ENCODE assay signal across 20 mouse cellular contexts in the genomic region with DNA sequence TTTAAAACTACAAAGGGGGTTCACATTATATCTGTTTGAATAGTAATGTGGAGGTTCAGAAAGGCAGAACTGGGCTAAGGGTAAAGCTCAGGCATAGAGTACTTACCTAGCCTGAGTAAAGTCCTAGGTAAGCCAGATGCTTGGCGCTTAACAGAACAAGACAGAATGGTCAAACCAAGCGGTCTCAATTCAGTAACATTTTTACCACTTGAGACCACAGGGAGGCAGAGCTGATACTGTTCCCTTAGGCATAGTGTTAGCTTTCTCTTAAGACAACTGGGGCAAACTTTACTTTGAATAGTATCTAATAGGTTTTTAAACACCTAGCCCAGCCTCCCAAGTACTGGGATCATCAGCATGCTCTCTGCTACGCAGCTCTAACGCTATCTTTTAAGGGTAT. TPM values are rescaled to one million over a fixed set of nuclear protein-coding genes. Genes with fewer than 3 reads are reported as not detected.
DNase-seq lines count a peak whose midpoint lies in the region; ATAC-seq and TF ChIP-seq lines count a peak whose summit lies in the region.
"Had no signal": no experiment of that assay in that cellular context is flagged by ENCODE, and none has a peak within 500 bp of the region (broad histone marks: within the 10 kb centered on the region; RNA-seq: fewer than 3 reads in every experiment).

No protein-coding gene starts in this region.

- TF ChIP-seq CTCF in heart, postnatal 0 days (IDR thresholded peaks at IDR 0.05; ENCODE audit: low read depth), result peak; percentile 29; the same call in 1 of the 2 replicates
- TF ChIP-seq CTCF in liver, postnatal 0 days (IDR thresholded peaks at IDR 0.05; ENCODE audit: low read depth), result peak; percentile 23

- no peak overlapping the region for H3K4me3 ChIP-seq in heart, postnatal 0 days (ENCODE audit: low read depth, low read length)
- H3K4me3 ChIP-seq in liver, postnatal 0 days (ENCODE audit: low read depth, low read length), result no peak overlapping the region
- H3K4me3 ChIP-seq: heart, embryonic 12.5 days; hindbrain, embryonic 12.5 days; limb, embryonic 12.5 days; neural tube, embryonic 15.5 days had no signal

- WGBS in heart, postnatal 0 days, result 56% methylated on average over 4 of the region's 4 CpGs
- 55% methylated on average over 4 of the region's 4 CpGs for WGBS in liver, postnatal 0 days (ENCODE audit: insufficient replicate concordance)

- no peak overlapping the region for H3K27ac ChIP-seq in heart, postnatal 0 days (ENCODE audit: low read depth)
- no peak overlapping the region for H3K27ac ChIP-seq in liver, postnatal 0 days (ENCODE audit: low read depth)
- H3K27ac ChIP-seq: hindbrain, embryonic 12.5 days; limb, embryonic 12.5 days; neural tube, embryonic 15.5 days had no signal

- DNase-seq in heart, postnatal 0 days (ENCODE audit: low spot score), result no peak
- DNase-seq in heart, postnatal 25 days (ENCODE audit: low spot score), result no peak
- no peak for DNase-seq in liver, postnatal 0 days
- DNase-seq in liver (no peak), ES-CJ7 (ENCODE audit: low read depth, low spot score) (peak; percentile 62)
- peak; percentile 27 for DNase-seq in brain, adult 2 months (ENCODE audit: low read depth, low spot score)
- no peak for DNase-seq in heart, postnatal 36 days
- no peak for DNase-seq in urinary bladder, adult 18-20 months (ENCODE audit: low spot score in 2 of 2)
- DNase-seq: cerebellum, adult 18-20 months; gastrocnemius, postnatal 14 days; thymus, adult 2 months had no signal

- H3K9me3 ChIP-seq in heart, postnatal 0 days (replicated peaks; ENCODE audit: control insufficient read depth, low read length), result no peaks in the 10 kb centered on the region
- no peaks in the 10 kb centered on the region for H3K9me3 ChIP-seq in liver, postnatal 0 days (ENCODE audit: low read length)
- H3K9me3 ChIP-seq: heart, embryonic 12.5 days; hindbrain, embryonic 12.5 days; limb, embryonic 12.5 days; neural tube, embryonic 15.5 days had no signal

- no peaks in the 10 kb centered on the region for H3K27me3 ChIP-seq in heart, postnatal 0 days (ENCODE audit: control insufficient read depth, insufficient read depth, low read length)
- H3K27me3 ChIP-seq in liver, postnatal 0 days (ENCODE audit: insufficient read depth, low read length), result no peaks in the 10 kb centered on the region

- no peak overlapping the region for H3K4me2 ChIP-seq in heart, postnatal 0 days (ENCODE audit: low read depth, low read length)
- H3K4me2 ChIP-seq in liver, postnatal 0 days (ENCODE audit: low read depth, low read length), result no peak overlapping the region
- H3K4me2 ChIP-seq: heart, embryonic 12.5 days; hindbrain, embryonic 12.5 days; limb, embryonic 12.5 days; neural tube, embryonic 15.5 days had no signal

- TF ChIP-seq EP300 in heart, postnatal 0 days (IDR thresholded peaks at IDR 0.05; ENCODE audit: low read depth), result no peak
- no peak for TF ChIP-seq EP300 in liver, postnatal 0 days (IDR thresholded peaks at IDR 0.05; ENCODE audit: low read depth)

- no peaks in the 10 kb centered on the region for H3K36me3 ChIP-seq in heart, postnatal 0 days (replicated peaks; ENCODE audit: control insufficient read depth, insufficient read depth, low read length)
- H3K36me3 ChIP-seq in liver, postnatal 0 days (replicated peaks; ENCODE audit: insufficient read depth, low read length), result no peaks in the 10 kb centered on the region
- H3K36me3 ChIP-seq: heart, embryonic 12.5 days; hindbrain, embryonic 12.5 days; limb, embryonic 12.5 days; neural tube, embryonic 15.5 days had no signal

- no peak overlapping the region for H3K9ac ChIP-seq in heart, postnatal 0 days (replicated peaks; ENCODE audit: low read depth, low read length)
- H3K9ac ChIP-seq in liver, postnatal 0 days (replicated peaks), result no peak overlapping the region
- H3K9ac ChIP-seq: heart, embryonic 12.5 days; hindbrain, embryonic 12.5 days; limb, embryonic 12.5 days; neural tube, embryonic 15.5 days had no signal

- no peak for ATAC-seq in heart, postnatal 0 days (ENCODE audit: insufficient read depth, low read depth)
- ATAC-seq in liver, postnatal 0 days, result no peak

- H3K4me1 ChIP-seq in heart, postnatal 0 days (ENCODE audit: control insufficient read depth, insufficient read depth), result peaks cover 14% of the 10 kb centered on the region
- H3K4me1 ChIP-seq in liver, postnatal 0 days (ENCODE audit: insufficient read depth), result peaks cover 17% of the 10 kb centered on the region

- intact Hi-C loops in heart, postnatal 25 days (cut with DNase I), result loop anchor here (5.0 to 10.0 kb wide), 2 partner anchors 181 to 191 kb away; no protein-coding TSS in a partner anchor
- intact Hi-C loops in heart, postnatal 36 days (cut with DNase I), result loop anchor here (2.0 to 5.0 kb wide), 2 partner anchors 184 to 191 kb away; no protein-coding TSS in a partner anchor

RNA-seq across cellular contexts. Expression of a gene that starts 2.7 kb away (rescaled TPM):
- 114 and 126 TPM in 2 replicates for total RNA-seq in heart, postnatal 0 days (2014; rRNA removed; ENCODE audit: low replicate concordance)
- polyA plus RNA-seq in heart, postnatal 0 days (2015; fragmentation: Nextera tagmentation; extraction: Ambion mirVana), result 187 and 193 TPM in 2 replicates
- total RNA-seq in heart, postnatal 25 days (2021), result 10 to 100 TPM; 65.2 to 66.1 TPM
- 94.0 and 99.8 TPM in 2 replicates for polyA plus RNA-seq in liver, postnatal 0 days (2015; fragmentation: Nextera tagmentation; extraction: Ambion mirVana)
- total RNA-seq in heart, postnatal 36 days (2021), result 10 to 100 TPM; 67.9 to 68.2 TPM

RNA-seq across cellular contexts. Expression of a gene that starts 15.0 kb away (rescaled TPM):
- total RNA-seq in heart, postnatal 0 days (2014; rRNA removed; ENCODE audit: low replicate concordance), result 2.1 TPM in 1 of 2 replicates, not detected in the other
- 0.90 and 0.91 TPM in 2 replicates for polyA plus RNA-seq in heart, postnatal 0 days (2015; fragmentation: Nextera tagmentation; extraction: Ambion mirVana)
- total RNA-seq in heart, postnatal 25 days (2021), result under 1 TPM; 0.26 to 0.36 TPM
- 0.14 and 0.27 TPM in 2 replicates for polyA plus RNA-seq in liver, postnatal 0 days (2015; fragmentation: Nextera tagmentation; extraction: Ambion mirVana)
- total RNA-seq in heart, postnatal 36 days (2021), result under 1 TPM; 0.64 to 0.70 TPM

RNA-seq across cellular contexts. Expression of a gene that starts 36.5 kb away (rescaled TPM):
- total RNA-seq in heart, postnatal 0 days (2014; rRNA removed; ENCODE audit: low replicate concordance), result not detected in 2 replicates
- not detected in 2 replicates for polyA plus RNA-seq in heart, postnatal 0 days (2015; fragmentation: Nextera tagmentation; extraction: Ambion mirVana)
- total RNA-seq in heart, postnatal 25 days (2021), result not detected
- 9.8 and 10.5 TPM in 2 replicates for polyA plus RNA-seq in liver, postnatal 0 days (2015; fragmentation: Nextera tagmentation; extraction: Ambion mirVana)
- total RNA-seq in heart, postnatal 36 days (2021), result not detected
- total RNA-seq: gastrocnemius, postnatal 14 days; megakaryocyte progenitor cell, adult 5-6 weeks; monocyte, adult 5-6 weeks had no signal
- polyA plus RNA-seq: heart, embryonic 12.5 days; hindbrain, embryonic 12.5 days had no signal

RNA-seq across cellular contexts. Expression of a gene that starts 45.6 kb away (rescaled TPM):
- 0.15 TPM in 1 of 2 replicates, not detected in the other for total RNA-seq in heart, postnatal 0 days (2014; rRNA removed; ENCODE audit: low replicate concordance)
- 0.11 and 0.25 TPM in 2 replicates for polyA plus RNA-seq in heart, postnatal 0 days (2015; fragmentation: Nextera tagmentation; extraction: Ambion mirVana)
- total RNA-seq in heart, postnatal 25 days (2021), result not detected
- 0.24 and 0.26 TPM in 2 replicates for polyA plus RNA-seq in liver, postnatal 0 days (2015; fragmentation: Nextera tagmentation; extraction: Ambion mirVana)
- total RNA-seq in heart, postnatal 36 days (2021), result not detected
- total RNA-seq: adrenal gland, postnatal 4 days; gastrocnemius, postnatal 14 days; megakaryocyte progenitor cell, adult 5-6 weeks; monocyte, adult 5-6 weeks had no signal
- polyA plus RNA-seq: cortical plate, adult 2 months; heart, embryonic 12.5 days; hindbrain, embryonic 12.5 days; limb, embryonic 12.5 days; liver, embryonic 16.5 days; neural tube, embryonic 15.5 days had no signal

RNA-seq across cellular contexts. Expression of a gene that starts 54.5 kb away (rescaled TPM):
- total RNA-seq in heart, postnatal 0 days (2014; rRNA removed; ENCODE audit: low replicate concordance), result 0.53 TPM in 1 of 2 replicates, not detected in the other
- polyA plus RNA-seq in heart, postnatal 0 days (2015; fragmentation: Nextera tagmentation; extraction: Ambion mirVana), result 0.15 and 0.22 TPM in 2 replicates
- total RNA-seq in heart, postnatal 25 days (2021), result under 1 TPM in 1 of 2 experiments, not detected in 1; 0.22 TPM
- polyA plus RNA-seq in liver, postnatal 0 days (2015; fragmentation: Nextera tagmentation; extraction: Ambion mirVana), result 3.9 and 4.2 TPM in 2 replicates
- total RNA-seq in heart, postnatal 36 days (2021), result not detected
- total RNA-seq: gastrocnemius, postnatal 14 days; megakaryocyte progenitor cell, adult 5-6 weeks; monocyte, adult 5-6 weeks had no signal
- polyA plus RNA-seq: hindbrain, embryonic 12.5 days; limb, embryonic 12.5 days had no signal

Comparison
In these comparisons a context has a peak if more than half of its experiments do, and no peak if none do; other contexts are left out.
1. DNase-seq: peak in ES-CJ7 (single experiment) and brain, adult 2 months (single experiment); none in heart, postnatal 0 days (single experiment), heart, postnatal 25 days (single experiment), liver, postnatal 0 days (single experiment), liver (single experiment), heart, postnatal 36 days (0 of 2) and urinary bladder, adult 18-20 months (0 of 2).